Mouse (Mus musculus) heart, adult 2 months (tissue): ENCODE measurements around the gene Gnao1.

Experiments used
- CTCF ChIP-seq: fragments of 200-600 bp; IDR thresholded peaks from 2 replicates; pipeline ENCODE4 v1.8.1; 2022; ENCODE audit warnings: antibody characterized with exemption, mild to moderate bottlenecking, moderate library complexity
- EP300 ChIP-seq: fragments of 200-500 bp; IDR thresholded peaks from 2 replicates; pipeline ENCODE4 v1.6.1; 2011; ENCODE audit warnings: low read depth, low read length, control low read depth; ENCODE audit not compliant: insufficient read depth
- POLR2A ChIP-seq: fragments of 200-500 bp; IDR thresholded peaks from 2 replicates; pipeline ENCODE4 v1.6.1; 2011; ENCODE audit warnings: mild to moderate bottlenecking, low read depth, low read length, control low read depth; ENCODE audit not compliant: insufficient read depth

GRCm38 (mm10) chr8:93883771-93884170 lies 74.0 kb downstream of the Gnao1 start:
- TF ChIP-seq CTCF, result no peak
- no peak for TF ChIP-seq POLR2A
- TF ChIP-seq EP300, result no peak
